Mouse (Mus musculus) embryo, embryonic 11.5 days (tissue): ENCODE data around the gene Frs3.
"Not testable (repeated sequence)": the region's sequence is repeated elsewhere in the genome, so short reads cannot be mapped to it uniquely, and the experiment has no call there.

Source experiments
- DNase-seq: peaks from one replicate; pipeline ENCODE4 v3.0.0-alpha.2; 2012; ENCODE audit warnings: low read depth, low spot score

The Frs3 gene

DNA sequence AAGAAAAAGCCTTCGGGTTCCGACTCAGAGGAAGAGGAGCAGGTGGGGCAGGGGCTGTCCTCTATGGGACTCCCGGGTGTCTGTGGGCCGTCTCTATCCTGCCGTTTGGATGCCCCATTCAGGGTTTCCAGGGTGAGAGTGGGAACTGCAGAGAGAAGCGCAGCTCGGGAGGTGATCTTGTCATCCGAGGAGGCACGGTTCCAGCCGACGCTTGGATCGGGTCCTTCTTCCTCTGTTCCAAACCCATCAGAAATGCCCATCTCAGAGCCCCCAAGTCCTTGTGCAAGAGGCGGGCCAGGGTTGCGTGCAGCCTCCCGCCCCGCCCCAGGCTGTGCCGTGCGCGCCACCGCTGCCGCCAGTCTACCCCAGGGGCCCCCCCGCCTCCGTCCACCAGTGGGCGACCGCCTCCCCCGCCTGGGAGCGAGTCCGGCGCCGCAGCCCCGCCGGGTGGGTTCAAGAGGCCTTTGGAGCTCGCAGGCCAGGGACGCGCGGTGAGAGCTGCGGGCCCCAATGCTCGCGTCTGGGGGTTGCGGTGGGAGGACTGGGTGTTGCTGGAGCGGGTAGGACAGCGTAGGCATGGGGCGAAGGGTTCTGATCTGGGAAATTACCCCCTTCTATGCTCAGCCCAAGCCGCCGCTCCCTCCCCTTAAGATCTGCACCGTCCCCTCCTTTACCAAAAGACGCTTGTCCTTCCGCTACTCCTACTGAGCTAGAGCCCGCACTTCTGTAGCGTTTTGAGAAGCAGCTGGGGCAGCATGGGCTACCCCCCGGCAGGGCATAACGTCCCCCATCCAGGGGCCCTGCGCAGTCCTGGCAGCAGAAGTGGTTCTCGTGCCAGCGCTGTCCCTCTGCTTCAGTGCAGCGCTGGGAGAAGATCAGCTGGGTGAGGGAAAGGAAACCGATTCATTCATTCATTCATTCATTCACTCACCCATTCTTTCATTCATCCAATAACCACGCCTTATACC, at the start of gene Frs3:
Gene Frs3, plus strand, starts transcription at position 423 of the 968 bp plus-strand sequence.
- peak; percentile 51 for DNase-seq

GRCm38 (mm10) chr17:47642992-47643391, 45.8 kb upstream of the Frs3 start:
- DNase-seq: no peak

- peak; percentile 41 for DNase-seq
These were observed 42.1 kb upstream of the Frs3 start for GRCm38 (mm10) chr17:47646683-47647082.

DNA sequence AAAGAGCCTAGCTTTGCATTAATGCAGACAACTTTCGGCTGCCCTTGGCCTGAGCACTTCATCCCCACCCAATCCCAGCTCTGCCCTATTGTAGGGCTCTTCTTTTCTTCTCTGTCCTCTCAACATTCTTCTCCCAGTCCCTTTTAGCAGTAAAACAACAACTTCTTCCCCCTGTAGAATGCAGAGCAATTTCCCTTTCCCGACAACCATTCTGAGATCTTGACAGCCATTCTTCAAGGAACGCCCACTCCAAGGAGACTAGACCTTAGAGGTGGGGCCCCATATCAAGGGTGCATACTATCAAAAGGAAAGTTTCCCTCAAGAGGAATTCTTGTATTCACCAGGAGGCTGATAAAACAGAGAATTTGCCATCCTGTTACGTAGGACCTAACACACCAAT, 39.9 kb upstream of the Frs3 start:
- DNase-seq: no peak

DNA sequence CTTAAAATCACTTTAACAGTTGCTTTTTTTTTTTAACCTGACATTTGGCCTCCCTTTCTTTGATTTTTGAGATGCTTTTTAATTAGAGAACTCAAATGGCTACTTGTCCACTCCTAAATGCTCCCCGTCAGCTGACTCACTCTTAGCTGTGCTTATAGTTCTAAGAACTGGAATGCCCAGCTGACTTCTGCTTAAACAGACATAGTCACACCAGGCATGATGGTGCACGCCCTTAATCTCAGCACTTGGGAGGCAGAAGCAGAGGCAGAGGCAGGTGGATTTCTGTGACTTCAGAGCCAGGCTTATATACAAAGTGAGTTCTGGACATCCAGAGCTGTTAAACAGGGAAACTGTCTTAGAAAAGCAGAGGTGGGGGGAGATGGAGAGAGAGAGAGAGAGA, 36.9 kb upstream of the Frs3 start:
- no peak for DNase-seq

DNA sequence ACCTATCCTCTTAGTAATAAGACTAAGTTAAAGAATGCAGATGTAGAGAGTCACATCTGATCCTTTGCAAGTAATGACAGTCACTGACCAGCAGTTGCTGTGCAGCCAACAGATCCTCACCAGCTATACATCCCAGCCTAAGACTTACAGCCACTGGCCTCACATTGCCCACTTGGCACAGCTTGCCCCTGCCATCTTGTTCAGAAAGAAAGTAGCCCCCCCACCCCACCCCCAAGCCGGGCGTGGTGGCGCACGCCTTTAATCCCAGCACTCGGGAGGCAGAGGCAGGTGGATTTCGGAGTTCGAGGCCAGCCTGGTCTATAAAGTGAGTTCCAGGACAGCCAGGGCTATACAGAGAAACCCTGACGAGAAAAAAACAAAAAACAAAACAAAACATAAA, 34.5 kb upstream of the Frs3 start:
- DNase-seq: not testable (repeated sequence)

- no peak for DNase-seq
These were observed 33.1 kb upstream of the Frs3 start for GRCm38 (mm10) chr17:47655697-47656096.

DNA sequence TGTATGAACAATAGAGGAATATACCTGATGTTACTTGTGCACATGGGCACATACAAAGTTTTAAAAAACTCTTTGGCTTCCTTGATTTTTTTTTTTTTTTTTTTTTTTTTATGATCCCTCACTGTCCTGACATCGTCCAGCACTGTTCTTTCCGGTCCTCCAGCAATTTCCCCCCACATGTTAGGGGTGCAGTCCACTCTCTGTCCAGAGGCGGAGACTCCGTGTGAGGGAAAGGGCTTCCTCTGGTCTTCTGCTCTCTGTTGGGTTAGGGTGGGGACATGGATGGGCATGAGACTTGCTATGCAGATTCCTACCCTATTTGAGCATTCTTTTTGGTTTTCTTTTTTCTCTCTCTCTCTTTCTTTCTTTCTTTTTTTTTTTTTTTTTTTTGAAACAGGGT, 30.9 kb upstream of the Frs3 start:
- no peak for DNase-seq

GRCm38 (mm10) chr17:47658741-47659243, 30.0 kb upstream of the Frs3 start:
- DNase-seq: no peak

GRCm38 (mm10) chr17:47663009-47663713, 25.7 kb upstream of the Frs3 start:
- no peak for DNase-seq

DNA sequence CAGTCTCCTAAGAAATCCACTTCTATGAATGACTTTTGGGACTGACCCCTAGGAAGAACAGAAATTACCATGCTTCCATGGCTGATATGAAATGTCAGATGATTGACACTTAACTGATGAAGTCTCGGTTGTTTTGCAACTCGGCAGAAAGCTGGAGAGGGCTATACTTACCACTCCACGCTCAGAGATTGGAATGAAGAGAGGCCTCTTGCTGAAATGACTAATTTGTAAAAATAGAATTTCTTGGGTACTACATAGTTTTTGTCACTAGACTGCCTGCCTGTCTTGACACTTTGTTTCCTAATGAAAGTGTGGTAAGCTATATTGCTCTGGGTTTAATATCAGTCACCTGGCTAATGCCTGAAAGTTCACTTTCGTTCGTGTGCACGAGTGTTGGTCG, 24.4 kb upstream of the Frs3 start:
- DNase-seq: no peak

DNA sequence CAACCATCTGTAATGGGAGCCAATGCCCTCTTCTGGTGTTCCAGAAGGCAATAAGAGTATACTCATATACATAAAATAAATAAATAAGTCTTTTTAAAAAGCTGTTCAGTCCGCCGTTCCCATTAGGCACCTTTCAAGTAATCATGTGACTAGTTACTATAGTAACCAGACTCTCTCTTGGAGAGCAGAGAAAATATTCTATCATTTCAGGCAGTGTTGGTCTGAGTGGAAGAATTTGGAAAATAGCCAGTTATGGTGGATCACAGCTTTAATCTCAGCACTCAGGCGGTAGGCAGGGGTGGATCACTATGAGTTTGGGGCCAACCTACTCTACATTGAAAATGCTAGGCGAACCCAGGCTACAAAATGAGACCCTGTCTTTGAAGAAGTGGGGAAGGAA, 19.7 kb upstream of the Frs3 start:
- DNase-seq: no peak

GRCm38 (mm10) chr17:47671988-47672310, 16.9 kb upstream of the Frs3 start:
- no peak for DNase-seq

DNA sequence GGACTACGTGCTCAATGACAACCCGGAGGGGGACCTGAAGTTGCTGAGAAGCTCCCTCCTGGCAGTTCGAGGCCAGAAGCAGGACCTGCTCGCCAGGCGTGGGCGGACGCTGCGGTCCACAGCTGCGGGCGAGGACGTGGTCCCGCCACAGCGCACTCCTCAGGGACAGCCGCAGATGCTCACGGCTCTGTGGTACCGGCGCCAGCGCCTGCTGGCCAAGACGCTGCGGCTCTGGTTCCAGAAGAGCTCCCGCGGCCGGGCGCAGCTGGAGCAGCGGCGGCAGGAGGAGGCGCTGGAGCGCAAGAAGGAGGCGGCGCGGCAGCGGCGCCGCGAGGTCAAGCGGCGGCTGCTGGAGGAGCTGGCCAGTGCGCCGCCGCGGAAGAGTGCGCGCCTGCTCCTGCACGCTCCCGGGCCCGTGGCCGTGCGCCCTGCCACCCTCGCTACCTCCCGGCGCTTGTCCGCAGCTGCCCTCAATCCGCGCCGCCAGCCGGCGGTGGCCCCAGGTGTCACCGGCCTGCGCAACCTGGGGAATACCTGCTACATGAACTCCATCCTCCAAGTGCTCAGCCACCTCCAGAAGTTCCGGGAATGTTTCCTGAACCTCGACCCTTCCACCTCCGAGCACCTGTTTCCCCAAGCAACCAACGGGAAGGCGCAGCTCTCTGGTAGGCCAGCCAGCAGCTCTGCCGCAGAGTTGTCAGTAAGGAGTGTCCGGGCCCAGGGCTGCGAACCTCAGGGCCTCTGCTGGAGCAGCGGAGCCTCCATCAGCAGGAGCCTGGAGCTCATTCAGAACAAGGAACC, 16.3 kb upstream of the Frs3 start:
- peak; percentile 54 for DNase-seq

DNA sequence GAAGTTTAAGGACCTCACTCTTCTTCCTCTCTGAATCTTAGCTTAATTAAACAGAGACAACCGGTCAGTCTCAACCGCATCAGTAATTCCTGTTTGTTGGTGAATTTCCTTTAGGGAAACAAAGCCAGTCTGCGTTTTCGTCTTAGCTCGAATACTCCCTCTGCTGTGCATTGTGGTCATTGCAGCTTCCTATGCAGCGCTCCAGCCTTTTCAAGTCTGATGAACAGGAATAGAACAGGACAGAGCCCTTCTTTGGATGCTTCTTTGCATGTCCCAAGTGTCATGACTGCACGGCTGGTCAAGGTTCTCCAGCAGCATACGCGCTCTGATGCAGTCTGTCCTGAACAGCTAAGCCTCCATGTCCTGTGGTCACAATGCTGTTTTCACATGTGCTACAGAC, 12.2 kb upstream of the Frs3 start:
- DNase-seq: peak; percentile 63

DNA sequence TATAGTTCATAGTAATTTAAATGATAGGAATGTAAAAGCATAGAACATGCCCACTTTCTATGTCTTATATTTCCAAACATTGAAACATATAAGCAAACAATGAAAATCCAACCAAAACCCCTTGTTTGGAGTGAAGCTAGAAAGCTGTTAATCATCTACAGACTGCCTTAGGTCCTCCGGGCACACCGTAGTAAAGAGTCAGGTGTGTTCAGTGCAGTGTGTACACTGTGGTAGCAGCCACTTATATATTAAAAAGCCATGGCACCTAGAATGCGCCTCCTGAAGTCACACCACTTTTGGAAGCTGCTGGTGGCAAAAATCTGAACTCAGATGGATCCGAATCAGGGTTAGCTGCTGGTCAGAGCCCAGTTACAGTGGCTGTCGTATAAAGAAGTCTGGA, 10.6 kb upstream of the Frs3 start:
- no peak for DNase-seq

GRCm38 (mm10) chr17:47678702-47679101, 10.1 kb upstream of the Frs3 start:
- no peak for DNase-seq

GRCm38 (mm10) chr17:47682836-47683235, 6.0 kb upstream of the Frs3 start:
- no peak for DNase-seq

DNA sequence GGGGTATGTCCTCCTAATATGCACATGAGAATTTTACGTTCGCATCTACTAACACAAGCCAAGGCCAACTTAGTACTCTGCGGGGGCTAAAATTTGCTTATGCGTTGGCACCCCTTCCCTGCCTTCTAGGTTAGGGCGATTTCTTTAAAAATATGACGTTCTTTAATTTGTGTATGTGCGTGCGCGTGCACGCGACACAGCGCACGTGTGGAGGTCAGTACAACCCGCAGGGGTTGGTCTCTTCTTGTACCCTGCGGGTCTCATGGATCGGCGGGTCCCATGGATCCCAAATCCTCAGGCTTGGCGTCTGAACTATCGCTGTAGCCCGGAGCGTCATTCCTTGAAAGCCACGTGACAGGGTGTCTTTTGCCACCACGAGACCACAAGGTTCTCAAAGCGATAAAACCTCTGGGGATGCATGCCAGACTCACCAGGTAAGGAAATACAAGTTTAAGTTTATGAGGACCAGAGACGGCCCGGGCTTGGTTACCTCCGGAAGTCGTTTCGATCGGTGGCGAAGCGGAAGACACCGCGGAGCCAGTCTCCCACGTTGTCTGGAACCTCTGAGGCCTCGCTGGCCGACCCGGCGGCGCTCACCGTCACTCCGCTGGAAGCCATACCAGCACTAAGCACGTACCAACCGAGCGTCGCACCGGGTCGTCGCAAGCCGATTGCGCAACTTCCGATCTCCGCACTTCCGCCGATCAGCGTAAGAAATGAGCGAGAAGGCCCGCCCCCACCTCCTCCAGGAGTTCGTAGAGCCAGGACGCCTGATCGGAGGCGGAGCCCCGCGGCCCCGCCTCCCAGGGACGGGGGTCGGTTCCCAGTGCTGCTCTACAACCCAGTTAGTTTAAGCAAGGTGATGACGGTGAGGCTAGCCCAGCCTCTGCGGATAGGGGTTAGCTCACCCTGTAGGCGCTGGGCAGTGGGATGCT, 1.2 kb upstream of the Frs3 start:
- DNase-seq: peak; percentile 94

DNA sequence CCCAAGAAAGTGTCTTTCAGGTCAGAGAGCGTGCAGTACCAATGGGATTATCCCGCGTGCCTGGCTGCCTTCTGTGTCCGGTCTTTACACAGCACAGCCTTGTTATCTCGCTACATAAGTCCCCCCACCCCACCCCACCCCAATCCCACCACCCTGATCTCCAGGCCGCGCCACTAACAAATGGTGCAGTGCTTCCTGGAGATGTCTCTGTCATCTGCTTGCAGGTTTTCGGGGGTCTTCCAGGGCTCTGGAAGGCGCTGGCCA, 554 bp upstream of the Frs3 start, which contains the start of gene Tomm6:
Gene Tomm6, minus strand, starts transcription at position 43 of the 264 bp plus-strand sequence.
- no peak for DNase-seq

DNA sequence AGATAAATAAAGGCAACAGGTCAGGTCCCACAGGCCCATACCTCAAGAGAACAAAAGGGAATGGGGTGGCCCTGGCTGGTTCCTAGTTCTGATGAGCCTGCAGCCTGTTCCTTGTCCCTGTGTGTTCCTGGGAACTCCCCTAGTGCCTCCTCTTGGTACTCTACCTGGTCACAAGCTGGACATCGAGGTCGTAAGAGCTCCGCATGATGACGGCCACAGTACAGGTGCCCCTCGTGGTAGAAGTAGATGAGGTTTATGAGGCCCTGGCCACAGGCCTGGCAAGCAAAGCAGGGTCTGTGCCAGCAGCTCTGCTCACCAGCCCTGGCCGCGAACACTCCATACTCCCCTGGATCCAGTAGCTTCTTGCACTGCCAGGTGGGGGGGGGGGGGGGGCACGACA, 1.1 kb downstream of the Frs3 start:
- DNase-seq: no peak
